Mouse (Mus musculus) lung, postnatal 14 days (tissue): ENCODE results near the gene Mindy4b-ps.

Source experiments
- DNase-seq: peaks from one replicate; pipeline ENCODE4 v3.0.0; 2021

Mindy4b-ps gene

GRCm38 (mm10) chr3:58784219-58785092 lies 37.7 kb downstream of the Mindy4b-ps start:
- DNase-seq, result peak; percentile 40

GRCm38 (mm10) chr3:58783602-58784218 lies 38.4 kb downstream of the Mindy4b-ps start:
- DNase-seq, result no peak

DNA sequence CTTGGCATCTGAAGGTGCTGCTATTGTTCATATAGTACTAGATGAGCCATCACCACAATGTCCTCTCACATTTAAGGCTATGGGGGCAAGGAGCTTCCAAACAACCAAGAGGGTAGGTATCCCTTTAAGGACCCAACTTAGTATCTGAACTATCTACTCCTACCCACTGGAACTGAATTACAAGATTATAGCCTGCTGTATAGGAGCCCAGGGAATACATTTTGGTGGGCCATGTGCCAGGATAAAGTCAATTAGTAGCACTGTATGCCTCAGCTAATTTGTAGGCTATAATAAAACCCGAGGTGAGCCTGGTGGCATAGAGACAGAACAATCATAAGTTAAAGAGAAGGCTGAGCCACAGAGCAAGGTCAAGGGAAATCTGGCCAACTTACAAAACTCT lies 65.7 kb downstream of the Mindy4b-ps start:
- DNase-seq, result no peak

DNA sequence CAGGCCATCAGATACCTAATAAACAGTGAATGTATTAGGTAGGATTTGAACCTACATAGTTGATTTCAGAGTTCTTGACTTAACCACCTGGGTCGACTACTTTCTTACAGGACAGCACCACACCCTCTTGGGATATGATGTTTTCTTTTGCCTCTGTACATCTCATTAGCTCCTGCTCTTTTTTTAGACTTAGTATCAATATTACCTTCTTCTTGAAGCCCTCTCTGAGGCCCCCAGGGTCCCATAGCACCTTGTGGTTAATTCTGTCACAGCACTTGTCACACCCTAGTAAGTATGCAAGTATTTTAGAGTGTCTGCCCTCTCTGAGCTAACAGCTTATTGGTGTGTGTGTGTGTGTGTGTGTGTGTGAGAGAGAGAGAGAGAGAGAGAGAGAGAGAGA lies 66.3 kb downstream of the Mindy4b-ps start:
- DNase-seq, result no peak

DNA sequence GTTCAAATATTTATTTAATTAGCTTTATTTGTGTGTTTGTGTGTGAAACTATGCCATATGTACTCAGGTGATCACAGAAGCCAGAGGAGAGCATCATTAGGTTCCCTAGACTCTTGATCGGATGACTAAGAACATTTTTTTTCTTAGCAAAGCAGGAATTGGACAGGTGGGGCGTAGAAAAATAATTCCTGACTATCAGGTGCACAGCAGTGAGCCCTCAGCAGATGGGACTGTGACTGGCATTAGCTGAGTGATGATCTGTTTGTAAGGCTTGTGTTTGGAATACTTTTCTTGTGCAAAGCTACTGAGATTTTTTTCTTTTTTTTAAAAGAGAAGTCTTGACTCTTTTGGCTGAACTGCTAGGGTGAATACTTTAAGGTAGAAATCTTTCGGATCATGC lies 67.8 kb downstream of the Mindy4b-ps start:
- DNase-seq, result no peak

- DNase-seq, result no peak
Observed at GRCm38 (mm10) chr3:58751818-58752620, 70.1 kb downstream of the Mindy4b-ps start.

- DNase-seq, result no peak
Observed at GRCm38 (mm10) chr3:58748724-58749123, 73.4 kb downstream of the Mindy4b-ps start.

DNA sequence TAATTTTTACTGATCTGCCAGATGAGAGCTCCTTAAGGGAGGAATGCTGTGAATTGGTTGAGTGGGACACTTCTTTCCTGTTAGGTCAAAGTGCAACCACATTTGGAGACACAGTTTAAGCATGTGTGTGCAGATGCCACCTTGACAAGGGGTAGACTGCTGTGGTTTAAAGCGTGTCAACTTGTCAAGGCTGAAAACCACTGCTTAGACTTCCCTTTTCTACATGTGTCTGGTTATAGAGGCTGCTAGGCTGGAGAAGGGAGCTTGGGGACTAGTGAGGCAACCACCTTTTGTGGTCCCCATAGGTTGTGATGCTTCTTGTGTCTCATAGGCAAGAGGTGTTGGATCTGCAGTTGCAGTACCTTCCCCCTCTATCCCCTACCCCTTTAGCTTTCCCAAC lies 74.2 kb downstream of the Mindy4b-ps start:
- no peak for DNase-seq

GRCm38 (mm10) chr3:58739536-58739935 lies 82.6 kb downstream of the Mindy4b-ps start:
- no peak for DNase-seq
